Mouse (Mus musculus) left cerebral cortex, adult 2 months (tissue): ENCODE measurements at regions not wholly inside any gene's neighbourhood (a gene's known extent, or its start where the extent isn't known, plus 50 kb on each side); places are given as distances from the start of the nearest gene placed in this dataset.
A peak's percentile ranks its signal among the peaks of the same experiment; 100 is the strongest.

Experiments
- DNase-seq, 2 experiments: peaks; one replicate each; pipeline ENCODE4 v3.0.0; 2021 to 2022; ENCODE audit warnings: low spot score in 2 of 2, mixed read lengths in 1 of 2; ENCODE audit errors: extremely low spot score in 1 of 2
- H3K27ac ChIP-seq: fragments of 200-600 bp; 2 replicates; pipeline ENCODE4 v1.8.1; 2022
- H3K4me3 ChIP-seq: fragments of 200-600 bp; 2 replicates; pipeline ENCODE4 v1.8.1; 2022
- CTCF ChIP-seq: fragments of 200-600 bp; IDR thresholded peaks from 2 replicates; pipeline ENCODE4 v1.8.1; 2022; ENCODE audit warnings: antibody characterized with exemption, mild to moderate bottlenecking, moderate library complexity
- intact Hi-C: fragments of 180-260 bp; cut with DNase I; formaldehyde crosslinking; loops from one replicate; pipeline ENCODE4 v1.15.1; 2025

DNA sequence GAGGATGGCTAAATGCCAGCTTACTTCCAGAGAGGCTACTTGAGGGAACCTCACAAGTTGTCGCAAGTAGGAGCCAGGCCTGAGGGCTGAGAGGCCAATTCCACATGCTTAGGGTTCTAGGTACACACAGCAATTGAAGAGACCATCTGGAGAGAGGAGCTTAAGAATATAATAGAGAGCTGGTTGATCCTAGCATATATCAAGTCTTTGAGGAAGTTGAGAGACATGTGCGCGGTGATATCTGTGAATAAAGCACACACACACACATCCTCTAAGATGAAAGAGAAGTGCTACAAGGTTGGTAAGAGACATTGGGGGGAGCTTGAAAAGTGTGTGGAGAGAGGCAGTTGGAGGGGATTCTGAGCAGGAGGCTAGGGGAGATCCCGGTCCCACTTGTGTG is 189.5 kb downstream of the Zfp462 start:
- intact Hi-C loops, result no loop called here
- TF ChIP-seq CTCF, result no peak
- no peak for DNase-seq
- H3K4me3 ChIP-seq, result no peak overlapping the region
- no peak overlapping the region for H3K27ac ChIP-seq

DNA sequence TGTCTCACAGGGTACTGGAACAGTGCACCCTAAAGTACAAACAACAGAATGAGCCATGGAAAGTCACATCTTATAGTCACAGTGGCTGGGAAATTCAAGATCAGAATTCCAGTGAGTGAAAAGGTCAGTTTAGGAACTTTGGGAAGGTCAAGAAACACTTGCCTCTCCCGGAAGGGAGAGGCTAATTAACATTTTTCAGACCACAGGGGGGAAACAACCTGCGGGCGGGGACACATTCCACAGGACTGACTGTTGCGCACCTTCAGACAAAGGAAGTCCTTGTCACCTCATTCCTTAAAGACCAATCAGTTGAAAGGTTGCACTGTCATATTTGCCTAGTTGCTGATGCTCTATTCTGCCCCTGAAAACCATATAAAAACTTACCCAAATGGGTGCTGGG is 189.9 kb downstream of the Zfp462 start:
- DNase-seq, result no peak
- no peak overlapping the region for H3K4me3 ChIP-seq
- no peak overlapping the region for H3K27ac ChIP-seq
- TF ChIP-seq CTCF, result no peak
- intact Hi-C loops, result no loop called here

DNA sequence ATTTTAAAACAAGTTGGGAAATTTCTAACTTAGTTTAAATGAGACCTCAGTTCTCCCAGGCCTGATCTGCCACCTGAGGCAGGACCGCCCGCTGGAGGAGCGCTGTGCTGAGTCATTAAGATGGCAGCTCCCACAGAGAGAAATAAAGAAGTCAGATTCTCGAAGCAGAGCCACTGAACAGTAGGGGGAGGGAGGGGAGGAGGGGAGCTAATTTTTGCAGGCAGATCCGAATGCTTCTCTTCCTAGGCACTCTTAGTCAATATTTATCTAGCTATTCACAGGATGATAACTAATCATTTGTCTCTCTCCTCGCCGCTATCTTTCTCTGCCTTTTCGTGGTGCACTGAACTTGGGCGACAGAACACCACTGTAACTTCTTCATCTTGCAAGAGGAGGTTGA is 191.4 kb downstream of the Zfp462 start:
- DNase-seq, result peak in 1 of 2 experiments; percentile 13
- TF ChIP-seq CTCF, result no peak
- intact Hi-C loops, result no loop called here
- Histone ChIP-seq H3K27ac (no peak overlapping the region), H3K4me3 (no peak overlapping the region)

DNA sequence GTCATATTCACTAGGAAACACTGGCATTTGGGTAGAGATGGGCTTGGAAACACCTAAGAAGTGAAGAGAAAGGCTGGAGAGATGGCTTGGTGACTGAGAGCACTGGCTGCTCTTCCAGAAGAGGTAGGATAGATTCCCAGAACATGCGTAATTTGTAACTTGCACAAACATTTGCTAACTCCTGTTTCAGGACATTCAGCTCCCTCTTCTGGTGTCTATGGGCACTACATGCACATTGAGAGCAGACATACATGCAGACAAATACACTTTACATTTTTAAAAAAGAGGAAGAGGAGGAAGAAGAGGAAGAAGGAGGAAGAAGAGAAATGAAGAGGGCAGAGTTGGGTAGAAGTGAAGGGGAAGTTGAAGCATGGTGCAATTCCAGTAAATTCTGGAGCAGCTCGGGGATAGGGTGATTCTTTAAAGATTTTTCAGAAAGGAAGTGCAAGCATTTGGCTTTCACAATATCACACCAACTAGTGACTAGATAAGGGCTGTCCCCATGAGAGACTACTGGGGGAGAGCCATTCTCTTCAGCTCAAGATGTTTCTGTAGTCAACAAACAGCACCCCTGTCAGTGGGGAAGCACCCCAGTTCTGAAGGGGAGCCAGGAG is 193.0 kb downstream of the Zfp462 start:
- no peak overlapping the region for H3K27ac ChIP-seq
- intact Hi-C loops, result no loop called here
- TF ChIP-seq CTCF, result no peak; the same call in 1 of the 2 replicates
- DNase-seq, result no peak
- H3K4me3 ChIP-seq, result no peak overlapping the region

DNA sequence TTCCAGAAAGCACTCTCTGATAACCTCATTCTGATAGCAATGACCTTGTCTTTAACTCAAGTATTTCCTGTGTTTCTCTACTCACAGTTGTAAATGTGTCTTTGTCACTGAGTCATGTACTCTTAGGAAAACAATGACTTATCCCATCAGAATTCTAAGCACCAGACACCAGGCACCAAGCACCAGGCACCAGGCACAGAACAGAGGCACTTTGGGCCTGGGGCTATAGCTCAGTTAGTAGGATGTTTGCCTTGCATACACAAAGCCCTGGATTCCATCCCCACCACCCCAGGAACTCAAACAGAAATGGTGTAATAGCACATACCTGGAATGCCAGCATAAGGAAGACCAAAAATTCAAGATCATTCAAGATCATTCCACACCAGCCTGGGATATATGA is 196.5 kb downstream of the Zfp462 start:
- no peak for TF ChIP-seq CTCF
- no peak for DNase-seq
- Histone ChIP-seq H3K4me3 (no peak overlapping the region), H3K27ac (no peak overlapping the region)
- intact Hi-C loops, result no loop called here

DNA sequence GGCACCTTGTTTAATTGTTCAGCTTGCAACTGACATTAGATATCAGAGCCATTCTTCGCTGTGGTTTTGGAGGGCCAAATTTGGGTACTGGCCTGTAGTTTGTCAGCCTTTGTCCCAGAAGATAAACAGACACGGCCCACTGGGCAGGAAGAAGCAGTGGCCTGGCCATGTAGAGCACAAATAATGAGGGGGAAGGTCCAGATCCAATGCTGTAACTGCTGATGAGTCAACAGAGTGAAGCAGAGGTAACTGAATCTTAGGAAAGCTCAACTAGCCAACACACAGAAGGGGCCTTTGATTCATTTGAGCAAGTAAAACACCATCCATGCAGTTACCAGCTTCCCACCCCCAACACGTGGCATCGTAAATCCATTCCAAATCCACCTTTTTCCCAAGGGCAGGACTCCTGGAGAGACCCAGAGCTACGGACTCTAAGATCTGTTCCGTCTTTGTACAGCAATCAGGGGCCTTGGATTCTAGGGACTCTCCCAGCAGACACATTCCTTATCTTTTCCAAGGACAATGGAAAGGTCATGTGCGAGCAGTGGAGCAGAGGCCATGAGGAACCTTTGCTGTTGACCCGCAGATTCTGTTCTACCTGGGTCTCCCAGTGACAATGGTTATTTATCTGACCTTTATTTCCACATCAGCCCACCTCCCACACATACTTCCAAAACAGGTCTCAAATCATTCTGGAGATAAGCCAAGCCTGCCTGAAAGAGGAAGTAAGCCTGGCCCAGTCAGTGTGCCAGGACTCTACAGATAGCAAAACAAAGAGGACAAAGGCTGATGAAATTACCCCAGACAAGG is 197.3 kb downstream of the Zfp462 start:
- H3K4me3 ChIP-seq, result no peak overlapping the region
- DNase-seq, result no peak
- intact Hi-C loops, result no loop called here
- H3K27ac ChIP-seq, result no peak overlapping the region
- no peak for TF ChIP-seq CTCF

DNA sequence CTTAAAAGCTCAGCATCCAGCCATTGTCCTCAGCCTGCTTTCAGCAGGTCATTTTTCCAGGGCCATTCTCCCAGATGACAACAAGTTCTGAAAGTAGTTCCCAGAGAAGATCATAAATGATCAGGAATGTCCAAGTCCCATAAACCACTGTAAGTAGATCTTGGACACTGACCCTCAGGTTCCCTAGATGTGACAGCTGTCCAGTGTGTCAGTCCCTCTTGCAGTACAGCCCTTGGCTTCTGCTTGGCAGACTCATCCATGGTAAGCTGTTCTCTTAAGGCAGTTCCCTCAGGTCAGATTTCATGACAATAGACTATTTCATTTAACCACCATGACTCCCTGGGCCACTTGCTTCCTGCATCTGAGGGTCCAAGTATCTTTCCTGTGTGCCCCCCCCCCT is 198.6 kb downstream of the Zfp462 start:
- intact Hi-C loops, result no loop called here
- no peak for DNase-seq
- TF ChIP-seq CTCF, result no peak
- Histone ChIP-seq H3K27ac (no peak overlapping the region), H3K4me3 (no peak overlapping the region)

DNA sequence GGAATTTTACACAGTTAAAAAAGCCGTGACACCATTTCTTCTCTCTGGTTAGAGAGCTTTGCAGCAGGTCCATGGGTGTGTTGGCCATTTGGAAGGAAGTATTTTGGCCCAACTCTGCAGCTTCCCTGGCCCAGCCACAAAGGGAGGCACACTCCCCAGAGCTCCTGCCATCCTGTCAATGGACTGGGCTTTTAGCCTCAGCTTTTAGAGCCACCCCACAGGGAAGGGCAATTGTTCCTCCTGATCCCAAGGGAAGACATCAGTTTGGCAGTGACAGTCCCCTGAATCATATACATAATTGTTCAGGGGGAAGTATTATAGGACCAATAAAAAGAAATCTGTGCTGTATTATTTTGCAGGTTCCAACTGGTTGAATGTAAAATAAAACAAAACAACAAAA is 200.1 kb downstream of the Zfp462 start:
- H3K4me3 ChIP-seq, result no peak overlapping the region
- intact Hi-C loops, result no loop called here
- no peak overlapping the region for H3K27ac ChIP-seq
- DNase-seq, result no peak
- no peak for TF ChIP-seq CTCF

DNA sequence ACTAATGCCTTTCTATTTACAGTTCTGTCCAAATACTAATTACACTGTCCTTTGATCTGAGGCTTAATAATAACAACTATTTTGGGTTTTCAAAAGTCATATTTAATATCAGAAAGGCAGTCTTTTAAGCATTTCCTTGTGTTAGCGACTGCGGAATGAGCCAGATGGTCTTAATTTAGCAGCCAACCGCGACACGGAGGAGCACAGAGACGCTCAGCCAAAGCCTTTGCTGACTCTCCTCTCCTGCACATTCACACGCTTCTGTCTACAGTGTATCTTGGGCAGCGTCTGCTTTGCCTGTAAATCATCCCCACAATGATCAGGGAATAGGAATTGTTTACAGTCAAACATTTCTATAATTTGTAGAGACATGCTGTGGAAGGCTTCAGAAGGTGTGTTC is 201.1 kb downstream of the Zfp462 start:
- DNase-seq, result peak in 1 of 2 experiments; percentile 23
- TF ChIP-seq CTCF, result no peak
- Histone ChIP-seq H3K4me3 (no peak overlapping the region), H3K27ac (no peak overlapping the region)
- intact Hi-C loops, result no loop called here

DNA sequence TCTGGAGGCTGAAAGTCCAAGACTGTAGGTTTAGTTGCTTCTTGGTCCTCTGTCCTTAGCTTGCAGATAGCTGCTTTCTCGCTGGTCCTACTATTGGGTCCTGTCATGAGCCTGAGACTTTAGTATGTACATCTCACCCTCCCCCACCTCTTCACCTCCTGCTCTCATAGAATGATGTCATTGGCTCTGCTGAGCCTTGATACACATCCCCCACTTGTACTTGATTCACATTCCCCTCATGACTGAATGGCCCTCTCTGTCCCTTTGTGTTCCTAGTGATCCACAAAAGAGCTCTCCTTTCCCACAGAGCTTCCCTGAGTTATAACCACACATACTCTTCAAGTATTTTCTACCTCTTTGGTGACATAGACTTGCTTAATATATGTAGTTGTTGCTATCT is 201.5 kb upstream of the Rad23b start:
- H3K27ac ChIP-seq, result no peak overlapping the region
- no peak for TF ChIP-seq CTCF
- intact Hi-C loops, result no loop called here
- H3K4me3 ChIP-seq, result no peak overlapping the region
- no peak for DNase-seq

DNA sequence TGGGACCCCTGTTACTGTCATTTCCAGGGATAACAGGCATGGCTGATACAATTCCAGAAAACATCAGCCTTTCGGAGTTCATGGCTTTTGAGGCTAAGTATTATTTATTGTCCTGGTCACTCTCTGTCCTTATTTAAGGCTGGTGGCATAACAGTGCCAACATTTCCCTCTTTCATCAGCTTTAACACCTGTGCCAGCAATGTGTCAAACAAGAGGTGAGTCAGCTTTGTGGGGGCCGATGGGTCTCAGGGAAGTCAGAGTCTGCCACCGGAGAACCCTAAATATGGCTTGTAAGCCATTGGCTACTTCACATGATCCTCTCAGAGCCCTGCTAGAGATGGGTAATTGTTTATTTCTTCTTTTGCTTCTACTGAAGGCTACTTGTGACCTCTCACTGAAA is 195.3 kb upstream of the Rad23b start:
- intact Hi-C loops, result no loop called here
- no peak for DNase-seq
- Histone ChIP-seq H3K27ac (no peak overlapping the region), H3K4me3 (no peak overlapping the region)
- no peak for TF ChIP-seq CTCF

DNA sequence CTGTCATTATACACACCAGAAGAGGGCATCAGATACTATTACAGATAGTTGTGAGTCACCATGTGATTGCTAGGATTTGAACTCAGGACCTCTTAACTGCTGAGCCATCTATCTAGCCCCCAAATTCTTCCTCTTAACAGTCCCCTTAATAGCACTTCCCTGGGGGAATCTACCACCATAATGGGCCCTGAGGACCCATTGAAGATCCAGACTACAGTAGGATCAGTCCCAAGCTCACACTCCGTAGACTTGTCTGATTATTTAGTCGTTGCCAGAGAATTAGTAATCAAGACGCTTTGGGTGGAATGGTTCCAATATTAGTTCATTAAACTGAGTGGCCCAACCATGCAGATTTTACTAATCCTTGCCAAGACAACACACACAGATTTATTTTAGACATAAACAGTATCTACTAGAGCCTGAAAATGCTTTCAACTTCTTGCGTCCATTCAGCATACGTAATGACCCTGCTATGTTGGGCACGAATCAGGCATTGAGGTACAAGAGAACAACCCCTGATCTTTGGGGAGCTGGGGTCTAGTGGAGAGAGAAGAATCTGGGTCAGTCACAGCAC is 191.6 kb upstream of the Rad23b start:
- intact Hi-C loops, result no loop called here

More for the DNA sequence above, 191.6 kb upstream of the Rad23b start:
- Histone ChIP-seq H3K27ac (no peak overlapping the region), H3K4me3 (no peak overlapping the region)
- no peak for DNase-seq
- no peak for TF ChIP-seq CTCF
